Mouse (Mus musculus) heart, adult 8-10 months (tissue): ENCODE results near the gene Slc37a3. TPM values are rescaled to one million over a fixed set of nuclear protein-coding genes. Genes with fewer than 3 reads are reported as not detected.
A peak's percentile ranks its signal among the peaks of the same experiment; 100 is the strongest.

Source experiments
- DNase-seq: peaks from one replicate; pipeline ENCODE4 v3.0.0; 2022; ENCODE audit warnings: low spot score
- total RNA-seq, 4 experiments: library from RNA; stranded (reverse); gene quantifications; 2 replicates each; pipeline ENCODE4 v1.2.4; 2022

Slc37a3 gene
- total RNA-seq, 4 experiments from 2014 or later = 18.9 to 25.0 (median 19.7) TPM

GRCm38 (mm10) chr6:39319061-39319761 lies 58.3 kb downstream of the Slc37a3 start:
- peak; percentile 63 for DNase-seq

DNA sequence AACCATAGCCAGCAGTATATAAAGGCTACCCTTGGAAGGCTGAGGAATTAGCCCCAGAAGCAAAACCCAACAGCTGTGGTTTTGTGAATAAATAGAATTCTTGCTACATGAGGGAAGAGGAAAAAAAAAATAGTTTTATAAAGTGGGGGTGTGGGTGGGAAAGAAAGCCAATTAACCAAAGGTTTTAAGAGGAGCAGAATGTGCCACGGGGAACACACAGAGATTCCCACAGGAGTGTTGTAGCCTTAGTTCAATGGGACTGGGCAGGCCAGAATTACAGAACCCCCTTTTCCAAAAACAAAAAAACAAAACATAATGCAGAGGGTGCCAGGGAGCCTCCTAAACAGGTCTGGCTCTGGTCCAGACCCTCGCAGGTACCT lies 58.9 kb downstream of the Slc37a3 start:
- peak; percentile 13 for DNase-seq

- peak; percentile 24 for DNase-seq
Measured at GRCm38 (mm10) chr6:39317854-39318630, 59.4 kb downstream of the Slc37a3 start.

- no peak for DNase-seq
Measured at GRCm38 (mm10) chr6:39316089-39316488, 61.4 kb downstream of the Slc37a3 start.

GRCm38 (mm10) chr6:39314461-39314860 lies 63.0 kb downstream of the Slc37a3 start:
- DNase-seq = no peak

DNA sequence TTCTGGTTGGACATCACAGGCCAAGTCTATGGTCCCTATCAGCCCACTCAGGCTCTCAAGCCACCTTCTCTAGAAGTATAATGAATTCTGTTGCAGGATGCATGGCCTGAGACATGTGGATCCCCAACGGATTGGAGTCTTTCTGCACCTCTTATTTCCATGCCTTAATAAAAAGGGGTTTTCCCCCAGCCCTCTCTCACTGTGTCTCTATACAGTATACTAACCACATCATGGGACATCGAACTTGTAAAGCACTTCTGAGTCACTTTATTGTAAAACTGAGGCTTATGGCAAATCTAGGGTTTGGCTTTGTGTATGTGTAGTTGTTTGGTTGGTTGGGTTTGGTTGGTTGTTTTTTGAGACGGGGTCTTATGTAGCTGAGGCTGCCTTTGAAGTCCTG lies 65.7 kb downstream of the Slc37a3 start:
- no peak for DNase-seq

DNA sequence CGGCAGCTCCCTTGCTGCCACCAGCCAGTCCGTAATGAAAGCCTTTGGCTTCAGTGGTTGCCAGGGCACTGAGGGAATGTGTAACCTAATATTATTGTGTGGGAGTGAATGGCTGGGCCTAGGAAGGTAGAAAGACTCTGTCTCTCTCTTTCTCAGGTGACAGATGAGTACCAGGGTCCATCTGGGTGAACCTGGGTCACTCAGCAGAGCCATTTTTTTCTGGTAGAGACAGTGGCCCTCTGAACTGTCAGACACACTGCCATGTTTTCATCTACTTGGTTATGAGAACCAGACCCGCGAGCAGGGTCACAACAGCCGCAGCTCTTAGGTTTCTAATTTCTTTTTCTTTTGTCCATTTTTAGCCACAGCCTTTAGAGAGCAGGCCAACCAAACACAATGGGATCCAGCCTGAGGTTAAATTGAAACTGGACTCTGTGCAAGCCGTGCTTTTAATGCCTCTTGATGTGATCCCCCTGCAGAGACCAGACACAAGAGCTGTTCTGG lies 73.1 kb downstream of the Slc37a3 start:
- DNase-seq = no peak

DNA sequence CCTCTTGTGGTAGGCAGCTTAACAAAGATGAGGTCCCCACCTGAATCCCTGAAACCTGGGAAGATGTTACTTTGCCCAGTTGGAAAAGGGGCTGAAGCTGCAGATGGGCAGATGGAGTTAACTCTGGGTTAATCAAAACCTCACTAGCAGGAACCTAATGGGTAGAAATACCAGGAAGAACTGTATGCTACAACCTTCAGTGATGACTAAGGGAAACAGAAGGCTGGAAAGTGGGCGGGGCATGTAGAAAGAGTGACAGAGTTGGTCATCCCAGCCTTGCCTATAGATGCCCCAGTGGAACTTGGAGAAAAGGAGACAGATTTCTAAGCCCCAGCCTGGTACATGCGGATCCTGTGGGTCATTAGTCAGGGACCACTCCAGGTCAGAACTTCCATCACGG lies 76.0 kb downstream of the Slc37a3 start:
- no peak for DNase-seq

GRCm38 (mm10) chr6:39297079-39297478 lies 80.4 kb downstream of the Slc37a3 start:
- DNase-seq = no peak

DNA sequence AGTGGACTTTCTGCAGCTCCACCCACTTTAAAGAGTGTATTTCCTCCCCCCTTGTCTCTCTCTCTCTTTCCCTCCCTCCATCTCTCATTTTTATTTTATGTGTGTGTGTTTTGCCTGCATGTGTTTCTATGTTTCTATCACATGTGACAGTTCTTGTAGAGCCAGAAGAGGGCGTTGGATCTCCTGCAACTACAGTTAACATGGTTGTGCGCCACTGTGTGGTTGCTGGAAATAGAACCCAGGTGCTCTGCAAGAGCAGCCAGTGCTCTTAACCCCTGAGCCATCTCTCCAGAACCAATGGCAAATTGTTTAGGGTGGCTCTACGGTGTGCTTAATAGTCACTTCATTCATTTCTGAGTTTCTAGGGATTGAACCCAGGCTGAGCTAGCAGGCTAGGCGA lies 81.0 kb downstream of the Slc37a3 start:
- DNase-seq = no peak

- no peak for DNase-seq
Measured at GRCm38 (mm10) chr6:39295727-39296411, 81.6 kb downstream of the Slc37a3 start.

DNA sequence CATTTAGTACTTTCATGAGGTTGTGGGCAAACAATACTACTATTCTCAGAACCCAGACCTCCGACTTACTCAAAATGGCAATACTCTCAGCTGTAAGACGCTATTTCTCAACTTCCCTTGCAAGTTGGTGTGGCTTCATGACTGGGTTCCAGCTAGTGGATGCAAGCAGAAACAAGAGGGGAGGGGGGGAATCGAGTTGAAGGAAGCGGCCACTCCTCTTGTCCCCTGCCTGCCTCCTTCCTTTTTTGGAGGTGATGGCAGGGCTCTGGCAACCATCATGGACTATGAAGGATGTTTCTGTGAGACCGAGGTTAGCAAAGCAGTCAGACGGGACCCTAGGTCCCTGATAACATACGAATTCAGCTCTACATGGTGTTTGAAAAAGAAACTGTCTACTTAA lies 87.8 kb downstream of the Slc37a3 start:
- no peak for DNase-seq

GRCm38 (mm10) chr6:39287782-39288181 lies 89.7 kb downstream of the Slc37a3 start:
- DNase-seq = no peak

GRCm38 (mm10) chr6:39286732-39287083 lies 90.8 kb downstream of the Slc37a3 start:
- no peak for DNase-seq

DNA sequence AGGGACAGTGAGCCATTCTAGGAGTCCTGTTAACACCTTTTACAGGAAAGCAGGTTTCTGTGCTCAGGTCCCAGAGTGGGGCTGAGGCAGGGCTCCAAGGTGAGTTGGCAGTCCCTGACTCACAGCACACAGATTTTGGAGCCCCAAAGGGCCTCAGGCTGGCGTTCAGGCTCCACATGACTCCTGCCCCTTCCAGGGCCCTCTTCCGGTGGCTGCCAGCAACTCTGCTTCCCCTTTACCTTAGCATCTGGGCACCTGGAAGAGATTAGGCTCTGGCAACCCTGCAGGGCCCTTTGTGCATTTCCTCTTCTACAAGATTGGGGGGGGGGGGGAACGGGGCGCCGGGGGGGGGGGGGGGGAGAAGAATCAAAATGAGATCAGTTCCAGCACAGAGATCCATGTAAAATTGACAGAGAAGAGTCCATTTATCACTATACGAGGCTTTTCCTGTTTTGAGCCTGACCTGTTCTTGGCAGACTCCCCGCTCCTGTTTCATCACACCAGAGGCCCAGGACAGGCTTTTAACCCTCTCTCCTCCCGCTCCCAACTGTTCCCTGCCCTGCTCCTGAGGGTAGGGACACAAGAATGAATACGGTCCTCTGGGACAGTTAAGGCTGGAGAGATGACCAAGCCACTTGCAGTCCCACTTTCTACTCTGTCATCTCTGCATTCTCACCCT lies 91.3 kb downstream of the Slc37a3 start:
- DNase-seq = no peak

DNA sequence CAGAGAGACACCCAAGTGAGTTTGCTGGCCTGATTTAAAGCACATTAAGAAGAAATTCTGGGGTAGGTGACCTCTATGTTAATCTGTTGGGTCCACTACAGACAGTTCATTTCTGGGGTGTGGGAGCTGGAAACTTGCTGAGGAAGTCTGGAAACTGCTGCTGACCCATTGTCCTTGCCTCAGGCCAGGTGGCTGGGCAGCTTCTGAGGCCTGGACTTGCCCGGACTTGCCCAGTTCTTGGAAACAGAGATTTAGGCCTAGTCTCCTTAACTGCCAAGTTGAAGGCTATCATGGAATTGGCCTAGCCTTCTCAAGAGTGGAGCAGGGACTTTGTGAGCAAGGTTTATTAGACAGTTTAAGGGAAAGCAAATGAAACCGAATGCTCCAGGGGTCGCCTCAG lies 92.6 kb downstream of the Slc37a3 start:
- no peak for DNase-seq

Other genes with a start within 250 kb of the Slc37a3 start
- gene Kdm7a, start 170.9 kb downstream of the Slc37a3 start, total RNA-seq = 10 to 100 TPM; 16.9 to 20.8 (median 18.9) TPM
- gene Rab19, start 3.5 kb upstream of the Slc37a3 start, total RNA-seq = under 1 TPM in 3 of 4 experiments, not detected in 1; 0.29 to 0.75 (median 0.44) TPM
- gene Mkrn1, start 42.8 kb upstream of the Slc37a3 start, total RNA-seq = 10 to 100 TPM; 32.5 to 68.0 (median 39.8) TPM
- 1 to 10 TPM; 4.6 to 6.4 (median 5.7) TPM for gene Dennd2a, start 180.2 kb upstream of the Slc37a3 start, total RNA-seq
- 10 to 100 TPM in 3 of 4 experiments, 1 to 10 TPM in 1; 9.4 to 15.7 (median 13.7) TPM for gene Adck2, start 196.2 kb upstream of the Slc37a3 start, total RNA-seq
- gene Gm42420, start 208.1 kb upstream of the Slc37a3 start, total RNA-seq = not detected
- 100 to 1,000 TPM; 683 to 751 (median 738) TPM for gene Ndufb2, start 214.9 kb upstream of the Slc37a3 start, total RNA-seq